Mouse (Mus musculus) heart, postnatal 0 days (tissue): ENCODE measurements around the gene Stk17b.

Experiments
- CTCF ChIP-seq: IDR thresholded peaks from 2 replicates; pipeline ENCODE4 v1.5.1; 2016; ENCODE audit warnings: antibody characterized with exemption, control low read depth, low read depth
- EP300 ChIP-seq: IDR thresholded peaks from 2 replicates; pipeline ENCODE4 v1.6.1; 2016; ENCODE audit warnings: antibody characterized with exemption, low read depth

GRCm38 (mm10) chr1:53736583-53736982 lies 48.4 kb downstream of the Stk17b start:
- no peak for TF ChIP-seq CTCF
- TF ChIP-seq EP300: no peak
